Mouse (Mus musculus) lung, postnatal 4 days (tissue): Measurements from ENCODE around the gene Ube2e3.

ENCODE experiments used
- DNase-seq, 2 experiments: peaks; one replicate each; pipeline ENCODE4 v3.0.0; 2021

The Ube2e3 gene

DNA sequence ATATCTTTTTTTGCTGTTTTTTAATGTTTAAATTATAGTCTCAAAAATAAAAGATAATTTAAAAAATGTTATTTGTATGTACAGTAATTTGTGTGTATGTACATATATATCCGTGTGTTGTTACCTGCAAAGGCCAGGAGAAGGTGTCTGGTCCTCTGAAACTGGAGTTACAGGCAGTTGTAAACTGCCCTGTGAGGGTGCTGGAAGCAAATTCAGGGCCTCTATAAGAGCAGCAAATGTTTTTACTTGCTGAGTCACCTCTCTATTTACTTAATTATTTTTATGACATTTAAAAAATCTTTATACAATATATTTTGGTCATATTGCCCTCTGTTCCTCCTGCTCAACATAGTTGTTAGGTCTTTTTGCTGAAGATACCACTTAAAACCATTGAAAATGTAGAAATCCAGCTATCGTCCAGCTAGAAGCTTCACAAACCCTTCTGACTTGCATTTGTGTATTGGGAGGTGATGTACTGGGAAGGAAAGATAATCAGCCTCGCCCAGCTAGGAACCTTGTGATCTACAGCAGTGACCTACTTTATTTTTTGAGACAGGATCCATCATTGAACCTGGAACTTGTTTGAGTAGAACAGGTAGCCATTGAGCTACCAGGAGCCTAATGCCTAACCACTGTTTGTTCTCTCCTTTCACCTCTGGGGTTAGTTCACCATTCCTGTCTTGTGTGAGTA, 15.0 kb downstream of the Ube2e3 start:
- no peak for DNase-seq

DNA sequence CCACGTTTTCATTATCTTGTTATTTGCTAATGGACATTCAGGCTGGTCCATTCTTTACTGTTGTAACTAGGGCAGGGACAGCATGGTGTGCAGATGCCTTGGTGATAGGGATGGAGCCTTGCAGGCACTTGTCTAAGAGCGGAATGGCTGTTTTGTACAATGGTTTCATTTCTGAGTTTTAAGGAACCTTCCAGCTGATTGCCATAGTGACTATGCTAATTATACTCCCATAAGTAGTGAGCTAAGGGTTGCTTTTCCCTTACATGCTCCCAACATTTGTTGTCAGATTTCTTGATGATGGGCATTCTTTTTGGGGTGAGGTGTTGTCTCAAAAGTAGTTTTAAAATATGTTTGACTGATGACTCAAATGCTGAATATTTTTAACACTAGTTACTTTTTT, 18.5 kb downstream of the Ube2e3 start:
- no peak for DNase-seq

DNA sequence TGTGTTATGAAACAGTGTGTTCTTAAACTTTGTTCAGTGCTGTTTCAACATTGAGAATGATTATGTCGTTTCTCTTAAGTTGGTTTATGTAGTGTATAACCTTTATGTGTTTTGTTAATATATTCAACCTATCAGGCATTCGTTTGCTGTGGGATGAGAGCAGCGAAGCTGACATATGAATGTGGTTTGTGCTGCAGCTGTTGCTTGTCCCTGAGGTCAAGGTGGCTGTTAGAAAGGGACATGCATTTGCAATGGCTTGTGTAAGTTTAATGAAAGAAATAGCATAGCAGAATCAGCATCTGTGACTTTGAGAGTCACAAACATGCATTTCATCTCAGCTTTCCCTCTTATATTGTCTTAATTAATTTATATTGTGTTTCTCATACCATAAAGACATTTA, 20.3 kb downstream of the Ube2e3 start:
- no peak for DNase-seq

DNA sequence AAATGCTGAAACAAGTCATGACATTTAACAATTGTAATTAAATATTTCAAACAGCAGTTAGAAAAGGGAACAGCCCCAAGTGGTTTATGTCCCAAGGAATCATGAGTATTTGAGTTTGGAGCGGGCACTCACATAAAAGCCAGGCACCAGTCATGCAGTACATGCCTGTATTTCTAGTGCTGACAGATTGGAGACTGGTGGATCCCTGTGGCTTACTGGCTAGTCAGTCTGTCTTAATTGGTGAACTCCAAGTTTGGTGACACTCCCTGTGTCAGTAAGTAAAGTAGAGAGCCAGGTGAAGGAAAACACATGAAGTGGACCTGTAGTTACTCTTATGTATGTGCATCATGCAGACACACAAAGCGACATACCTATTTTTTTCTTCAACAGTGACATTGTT, 27.3 kb downstream of the Ube2e3 start:
- no peak for DNase-seq

DNA sequence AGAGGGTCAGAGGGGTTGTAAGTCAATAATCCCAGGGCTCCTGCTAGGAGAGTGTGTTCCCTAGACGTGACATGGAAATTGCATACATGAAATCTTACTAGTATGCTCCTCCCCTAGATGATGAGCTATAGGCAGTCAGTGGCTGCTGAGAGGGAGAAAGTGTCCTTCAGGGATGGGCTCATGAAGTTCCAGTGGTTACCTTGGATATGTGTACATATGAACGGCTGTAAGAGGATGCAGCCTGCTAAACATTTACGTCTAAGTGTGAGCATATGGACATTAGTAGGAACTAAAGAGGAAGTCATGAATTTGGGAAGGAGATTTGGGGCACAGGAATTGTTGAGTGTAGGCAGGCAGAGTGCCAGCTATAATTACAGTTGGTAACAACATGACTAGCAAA, 38.0 kb downstream of the Ube2e3 start:
- DNase-seq = no peak

DNA sequence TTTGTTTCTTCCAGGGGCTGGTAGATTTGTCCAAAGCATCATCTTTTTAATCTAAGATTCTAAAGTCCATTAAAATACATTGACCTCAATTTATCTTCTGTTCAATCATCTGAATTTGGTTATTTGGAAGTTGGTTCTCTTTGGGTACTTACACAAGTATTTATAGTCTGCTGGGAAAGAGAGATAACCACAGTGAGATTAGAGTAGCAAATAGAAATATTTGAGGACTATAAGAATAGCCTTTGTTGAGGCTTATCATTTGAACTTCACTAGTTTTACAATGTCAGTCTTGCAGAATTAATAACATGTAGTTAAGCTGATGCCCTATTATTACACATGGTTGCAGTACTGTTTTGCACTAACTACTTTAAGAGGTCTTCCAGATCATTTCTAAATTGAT, 43.6 kb downstream of the Ube2e3 start:
- DNase-seq = no peak

DNA sequence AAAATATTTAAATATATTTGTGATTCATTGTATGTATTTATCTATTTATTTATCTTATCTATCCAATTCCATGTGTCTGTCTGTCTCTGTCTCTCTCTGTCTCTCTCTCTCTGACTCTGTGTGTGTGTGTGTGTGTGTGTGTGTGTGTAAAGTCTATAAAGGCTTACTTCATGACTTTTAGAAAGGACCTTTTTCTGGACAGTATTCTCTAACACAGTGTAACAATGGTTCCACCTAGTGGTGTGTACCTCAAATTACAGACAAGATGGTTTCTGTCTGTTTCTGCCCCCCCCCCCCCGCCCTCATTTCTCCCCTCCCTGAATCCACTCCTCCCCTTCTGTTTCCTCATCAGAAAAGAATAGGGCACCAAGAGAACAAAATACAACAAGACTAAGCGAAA, 46.9 kb downstream of the Ube2e3 start:
- DNase-seq = no peak

DNA sequence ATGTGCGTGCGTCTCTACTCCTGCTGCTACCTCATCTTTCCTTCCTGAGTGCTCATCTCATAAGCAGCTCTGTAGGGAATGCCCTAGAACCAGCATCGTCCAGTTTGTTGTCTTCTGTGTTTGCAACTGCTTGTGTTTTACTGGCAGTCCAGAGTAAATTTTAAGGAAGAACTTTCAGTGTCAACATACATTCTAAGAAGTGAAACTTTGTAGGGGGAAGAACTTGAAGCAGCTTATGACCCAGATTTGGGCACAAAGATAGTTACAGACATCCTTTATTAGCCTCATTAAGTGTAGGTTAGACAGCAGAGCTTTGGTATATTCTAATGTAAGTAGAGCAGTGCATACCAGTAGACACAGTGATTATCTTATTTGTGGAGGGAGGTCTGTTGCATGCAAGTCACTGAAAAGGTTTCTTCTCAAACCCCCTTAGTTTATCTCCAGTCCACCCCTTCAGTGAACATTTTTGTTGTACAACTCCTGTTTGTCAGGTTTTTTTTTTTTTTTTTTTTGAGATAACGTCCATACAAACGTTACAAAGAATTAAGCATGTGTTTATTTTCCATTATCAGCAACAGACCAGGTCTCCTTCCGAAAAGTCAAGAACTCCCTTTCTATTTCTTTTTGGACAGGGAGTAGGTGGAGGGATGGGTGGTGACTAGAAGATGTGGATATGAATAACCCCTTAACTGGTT, 55.2 kb downstream of the Ube2e3 start:
- DNase-seq = no peak

DNA sequence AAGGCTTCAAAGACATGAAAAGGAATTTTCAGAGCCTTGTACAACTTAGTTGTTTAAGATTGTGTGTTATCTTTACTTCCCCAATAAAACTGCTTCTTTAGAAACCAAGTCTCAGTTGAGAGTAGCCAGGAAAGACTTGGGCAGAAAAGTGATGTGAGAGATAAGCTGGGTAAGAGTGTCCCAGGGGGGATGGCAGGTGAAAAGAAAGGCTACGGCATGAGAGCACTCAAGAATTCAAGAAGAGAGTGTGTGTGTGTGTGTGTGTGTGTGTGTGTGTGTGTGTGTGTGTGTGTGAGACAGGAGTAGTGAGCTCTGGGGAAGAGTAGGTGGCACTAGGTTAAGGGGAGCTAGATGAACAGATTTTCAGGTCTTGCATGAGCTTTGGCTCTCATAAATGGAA, 57.9 kb downstream of the Ube2e3 start:
- no peak for DNase-seq

DNA sequence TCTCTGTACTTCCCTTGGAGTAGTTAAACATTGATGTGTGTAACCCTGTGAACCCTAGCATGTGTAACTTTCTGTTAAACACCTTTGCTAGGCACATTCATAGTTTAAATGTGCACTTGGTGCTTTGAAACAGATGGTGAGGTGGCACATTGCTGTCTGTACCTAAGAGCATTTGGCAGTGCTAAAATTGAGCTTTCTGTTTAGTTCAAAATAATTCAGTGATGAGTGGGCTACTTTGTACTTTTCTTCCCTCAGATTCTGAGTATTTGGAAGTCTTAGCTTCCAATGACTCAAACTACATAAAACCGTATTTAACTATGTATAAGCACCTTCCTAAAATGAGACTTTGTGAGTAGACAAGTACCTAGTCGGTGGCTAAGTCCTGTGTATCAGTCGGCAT, 59.7 kb downstream of the Ube2e3 start:
- DNase-seq = no peak

DNA sequence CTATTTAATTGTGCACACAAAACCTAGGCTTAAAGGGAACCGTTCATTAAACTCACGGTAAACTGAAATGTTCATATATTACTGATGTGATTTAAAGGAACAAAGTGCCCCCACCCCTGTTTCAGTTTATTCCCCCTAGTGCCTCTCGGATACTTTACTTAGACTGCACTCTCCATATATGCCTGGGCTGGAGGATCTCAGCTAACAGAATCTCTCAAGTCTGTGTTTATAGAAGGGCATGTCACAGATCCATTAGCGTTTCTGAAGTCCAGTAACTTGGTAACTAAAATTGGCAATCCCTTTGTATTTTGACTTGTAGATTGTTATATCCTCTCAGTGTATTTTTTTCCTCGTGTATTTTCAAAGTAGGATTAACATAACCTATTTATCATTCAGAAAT, 60.2 kb downstream of the Ube2e3 start:
- no peak for DNase-seq

DNA sequence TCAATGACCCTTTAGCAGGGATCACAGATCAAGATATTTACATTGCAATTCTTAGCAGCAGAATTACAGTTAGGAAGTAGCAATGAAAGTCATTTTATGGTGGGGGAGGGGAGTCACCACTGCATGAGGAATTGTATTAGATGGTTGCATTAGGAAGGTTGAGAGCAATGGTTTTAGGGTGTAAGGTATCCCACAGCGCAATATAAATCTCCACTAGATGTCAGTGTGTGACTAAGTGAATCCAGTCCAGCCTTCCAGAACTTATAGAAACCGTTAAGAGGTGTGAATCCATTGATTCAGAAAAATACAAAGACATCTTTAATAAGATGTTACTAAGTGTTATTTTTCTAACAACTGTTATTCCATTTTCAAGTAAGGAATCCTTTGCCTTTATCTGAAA, 63.4 kb downstream of the Ube2e3 start:
- DNase-seq = no peak

DNA sequence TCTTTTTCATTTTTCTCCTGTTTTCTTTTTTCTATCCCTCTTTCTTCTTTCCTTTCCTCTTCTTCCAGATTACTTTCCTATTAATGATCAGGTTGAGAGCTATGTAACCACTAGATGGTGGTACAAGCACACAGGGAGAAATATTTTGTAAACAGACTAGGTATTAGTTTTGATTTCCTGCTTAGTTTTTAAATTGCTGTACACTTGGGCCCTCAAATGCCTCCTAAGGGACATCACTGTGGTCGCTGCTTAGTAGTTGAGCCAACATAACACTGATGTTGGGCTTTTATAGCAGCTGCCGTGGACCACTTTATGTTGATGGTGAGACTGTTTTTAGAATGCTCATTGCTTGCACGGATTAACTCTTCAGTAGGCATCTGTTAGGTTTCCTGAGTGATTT, 91.5 kb downstream of the Ube2e3 start:
- peak in 1 of 2 experiments; percentile 9 for DNase-seq

DNA sequence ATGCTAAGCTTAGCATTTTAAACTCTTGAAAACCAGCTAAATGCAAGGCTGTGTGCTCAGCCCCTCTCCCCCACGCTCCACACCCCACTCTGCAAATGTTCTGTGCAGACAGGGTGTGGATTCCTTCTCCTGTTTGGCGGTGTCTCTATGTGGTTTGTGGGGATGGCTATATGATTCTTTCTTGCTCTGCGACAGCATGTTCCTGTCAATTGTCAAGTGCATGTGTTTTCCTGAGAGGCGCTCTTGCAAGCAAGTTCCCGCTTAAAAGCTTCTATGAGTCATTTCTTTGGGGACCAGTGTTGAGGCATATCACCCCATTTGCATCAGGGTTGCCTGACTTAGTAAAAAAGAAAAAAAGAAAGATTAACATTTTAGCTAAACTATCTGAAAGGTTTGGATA, 92.4 kb downstream of the Ube2e3 start:
- peak in 1 of 2 experiments; percentile 8 for DNase-seq

DNA sequence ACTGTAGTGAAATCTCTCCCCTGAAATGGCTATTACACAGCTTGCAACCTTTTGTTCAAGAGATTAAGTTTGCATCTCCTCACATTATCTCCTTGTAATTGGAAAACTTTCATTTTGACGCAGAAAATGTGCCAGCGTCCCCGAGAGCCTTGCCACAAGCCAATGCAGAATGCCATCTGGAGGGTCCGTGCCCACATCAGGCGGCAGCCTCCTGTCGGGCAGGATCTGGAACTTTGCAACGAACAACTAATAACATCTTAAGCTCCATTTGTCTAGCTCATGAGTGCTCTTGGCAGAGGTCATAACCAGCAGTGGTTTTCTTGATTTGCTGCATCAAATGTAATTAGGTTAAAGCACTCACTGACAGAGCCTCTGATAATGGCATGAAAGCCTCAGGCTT, 93.1 kb downstream of the Ube2e3 start:
- DNase-seq = no peak

DNA sequence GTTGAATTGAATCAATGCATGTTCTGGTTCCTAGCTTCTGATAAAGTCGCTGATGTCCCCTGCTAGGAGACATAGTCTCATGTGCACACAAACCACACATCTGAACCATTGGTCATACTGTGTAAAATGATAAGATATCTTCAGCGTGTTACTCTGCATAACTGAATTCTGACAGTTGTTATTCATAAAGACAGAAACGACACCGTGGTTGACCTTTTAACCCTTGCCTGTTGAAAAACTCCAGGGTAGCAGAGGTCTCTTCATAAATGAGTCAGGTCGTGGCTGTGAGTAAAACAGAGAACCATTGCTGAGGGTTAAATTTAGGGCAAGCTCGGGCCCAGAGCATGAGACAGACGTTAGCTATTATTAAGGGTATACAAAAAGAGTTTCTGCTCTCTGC, 93.7 kb downstream of the Ube2e3 start:
- no peak for DNase-seq

DNA sequence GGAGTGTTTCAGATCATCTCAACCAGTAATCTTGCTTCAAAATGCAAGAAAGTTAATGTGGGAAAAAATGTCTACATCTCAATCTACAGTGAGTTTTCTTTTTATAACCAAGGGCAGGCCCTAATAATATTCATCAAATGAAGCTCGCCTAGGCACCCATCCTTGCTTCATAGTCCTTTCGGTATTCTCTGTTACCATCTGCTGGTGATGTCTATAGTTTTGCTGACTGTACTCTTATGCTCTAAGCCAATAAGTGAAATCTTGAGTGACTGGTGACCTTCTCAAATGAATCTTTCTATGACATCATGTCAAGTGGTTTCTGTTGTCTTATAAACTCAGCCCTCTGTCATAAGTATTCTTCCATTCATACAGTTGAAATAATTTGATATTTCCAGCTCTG, 97.1 kb downstream of the Ube2e3 start:
- DNase-seq = no peak

DNA sequence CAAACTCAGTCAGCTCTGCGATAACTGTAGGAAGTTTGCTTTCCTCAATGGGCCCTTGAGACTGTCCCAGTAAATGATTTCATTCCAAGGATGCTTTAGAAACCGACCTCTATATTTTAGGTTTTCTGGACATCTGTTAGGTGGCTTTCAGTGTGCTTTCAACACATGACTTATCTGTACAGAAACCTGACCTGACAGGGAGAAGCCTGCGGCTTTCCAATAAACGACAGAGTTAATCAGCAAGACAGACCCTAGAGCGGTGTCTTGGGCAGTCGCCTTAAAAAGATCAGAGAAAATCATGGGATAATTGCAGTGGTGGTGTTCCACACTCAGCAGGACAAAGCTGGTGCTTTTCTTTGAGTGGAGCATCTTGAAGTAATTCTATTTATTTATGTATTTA, 97.5 kb downstream of the Ube2e3 start:
- DNase-seq = no peak

DNA sequence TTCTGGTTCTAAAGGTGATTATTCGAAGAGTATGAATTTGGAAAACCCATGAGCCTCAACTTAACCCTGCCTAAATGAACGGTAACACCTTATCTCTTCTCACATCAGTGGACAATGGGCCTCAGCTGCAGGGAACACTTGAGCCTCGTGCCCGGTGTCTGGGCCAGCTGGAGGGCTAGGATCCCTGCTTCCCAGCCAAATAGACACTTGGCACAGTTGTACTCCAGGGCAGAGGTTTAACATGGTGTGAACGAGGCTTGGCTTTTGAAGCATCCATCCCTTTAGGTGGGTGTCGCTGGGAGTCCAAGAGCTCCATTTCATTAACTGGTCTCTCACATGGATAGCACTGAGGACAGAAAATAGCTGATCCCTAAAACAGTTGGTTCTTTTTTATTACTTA, 102.2 kb downstream of the Ube2e3 start:
- DNase-seq = no peak
